Mouse (Mus musculus): Measurements from ENCODE around the gene Zfp14. TPM values are rescaled to one million over a fixed set of nuclear protein-coding genes. Genes with fewer than 3 reads are reported as not detected.
A peak's percentile ranks its signal among the peaks of the same experiment; 100 is the strongest.

The Zfp14 gene
- 10 to 100 TPM in 1 of 2 experiments, 1 to 10 TPM in 1; 9.2 to 10.3 TPM for total RNA-seq (2021)

- peak; percentile 81 to 82 for DNase-seq (ENCODE audit: extremely low spot score in 1 of 2, low spot score in 1 of 2)
These were observed at the start of gene Zfp14 for GRCm38 (mm10) chr7:30050882-30051548. Gene Zfp14, minus strand, starts transcription at chr7:30051380.

- DNase-seq (ENCODE audit: extremely low spot score in 1 of 2, low spot score in 1 of 2), result peak; percentile 54 to 73
These were observed 48.1 kb upstream of the Zfp14 start for GRCm38 (mm10) chr7:30099297-30099696.

DNA sequence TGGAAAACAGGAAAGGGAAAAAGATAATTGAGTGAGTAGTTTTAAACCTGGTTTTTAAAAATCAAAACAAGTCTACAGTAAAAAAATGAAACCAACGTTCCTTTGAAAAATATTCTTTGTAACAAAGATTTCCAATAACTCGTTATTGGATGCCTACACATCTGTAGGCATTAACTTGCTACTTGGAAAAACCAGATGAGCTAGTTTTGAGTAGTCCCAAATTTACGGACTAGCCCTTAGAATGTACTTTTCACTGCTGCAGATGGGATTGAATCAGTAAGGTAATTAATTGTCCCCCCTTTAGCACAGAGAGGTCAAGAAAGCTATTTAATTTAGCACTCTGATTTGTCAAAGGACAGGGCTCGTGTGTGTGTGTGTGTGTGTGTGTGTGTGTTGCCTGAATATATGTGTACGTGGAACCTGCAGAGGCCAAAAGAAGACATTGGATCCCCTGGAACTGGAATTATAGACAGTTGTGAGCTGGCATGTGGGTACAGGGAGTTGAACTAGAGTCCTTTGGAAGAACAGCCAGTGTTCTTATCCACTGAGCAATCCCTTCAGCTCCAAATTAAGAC, 44.5 kb upstream of the Zfp14 start:
- no peak for DNase-seq (ENCODE audit: extremely low spot score in 1 of 2, low spot score in 1 of 2)

GRCm38 (mm10) chr7:30094646-30095429, 43.7 kb upstream of the Zfp14 start, which contains the start of gene Zfp260:
Gene Zfp260, plus strand, starts transcription at chr7:30094777.
- DNase-seq (ENCODE audit: extremely low spot score in 1 of 2, low spot score in 1 of 2), result peak; percentile 80 to 88

DNA sequence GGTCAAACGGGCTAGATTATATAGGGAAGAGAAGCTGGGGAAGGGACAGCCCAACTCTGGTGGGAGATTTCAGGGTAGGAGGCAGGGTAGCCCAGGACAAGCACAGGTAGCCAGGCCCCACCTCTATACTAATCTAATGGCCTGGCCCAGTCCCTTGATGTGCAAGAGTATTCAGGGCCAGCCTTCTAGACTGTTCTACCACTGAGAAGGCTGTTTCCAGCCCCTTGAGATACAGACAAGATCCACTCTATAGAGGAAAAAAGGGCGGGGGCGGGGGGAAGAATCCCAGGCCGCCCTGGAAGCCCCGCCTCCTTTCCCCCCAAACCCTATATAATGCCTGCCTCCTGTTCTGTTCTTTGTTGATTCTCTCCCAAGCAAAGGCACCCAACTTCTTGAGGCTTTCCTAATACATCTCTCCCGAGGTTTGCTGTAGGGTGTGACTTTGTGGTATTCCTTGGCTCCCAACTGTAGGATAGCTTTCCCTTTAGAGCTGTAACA, 42.8 kb upstream of the Zfp14 start:
- no peak for DNase-seq (ENCODE audit: extremely low spot score in 1 of 2, low spot score in 1 of 2)

DNA sequence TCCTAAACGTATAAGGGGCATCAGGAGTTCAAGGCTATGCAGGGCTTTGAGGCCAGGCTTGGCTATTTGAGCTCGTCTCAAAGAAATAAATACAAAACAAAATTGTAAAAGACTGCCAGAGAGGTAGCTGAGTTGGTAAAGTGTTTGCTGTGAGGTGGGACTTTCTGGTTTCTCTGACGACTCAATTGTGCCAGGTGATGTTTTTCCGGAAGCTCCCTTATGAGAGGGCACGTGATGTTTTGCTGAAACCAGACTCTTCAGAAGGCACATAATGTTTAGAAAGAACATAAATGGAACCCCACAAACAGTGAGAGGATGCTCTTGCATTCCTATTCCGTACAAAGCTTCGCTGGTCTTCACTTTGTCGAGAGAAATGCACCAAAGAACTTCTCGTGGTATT, 41.5 kb upstream of the Zfp14 start:
- DNase-seq (ENCODE audit: extremely low spot score in 1 of 2, low spot score in 1 of 2), result no peak

DNA sequence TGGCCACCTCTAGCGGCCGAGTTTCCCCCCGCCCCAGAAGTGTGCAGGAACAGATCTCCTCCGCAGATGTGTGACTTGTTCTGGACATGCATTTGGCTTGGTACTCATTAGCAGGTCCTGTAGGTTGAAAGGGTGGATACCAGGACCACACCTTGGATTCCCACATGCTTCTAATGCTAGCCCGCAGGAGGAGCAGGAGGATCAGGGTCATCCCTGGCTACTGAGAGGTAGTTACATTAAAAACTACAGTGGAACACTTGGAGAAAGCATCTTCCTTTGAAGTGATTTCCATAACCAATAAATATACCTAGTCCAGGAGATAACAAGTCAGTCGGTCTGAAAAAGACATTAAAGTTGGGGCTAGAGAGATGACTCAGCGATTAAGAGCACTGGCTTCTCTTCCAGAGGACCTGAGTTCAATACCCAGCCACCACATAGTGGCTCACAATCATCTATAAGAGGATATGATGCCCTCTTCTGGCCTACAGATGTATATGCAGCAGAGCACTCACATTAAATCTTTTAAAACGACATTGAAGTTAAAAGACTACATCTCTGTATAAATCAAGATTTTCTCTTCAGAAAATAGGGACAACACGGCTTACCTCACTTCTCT, 39.9 kb upstream of the Zfp14 start:
- DNase-seq (ENCODE audit: extremely low spot score in 1 of 2, low spot score in 1 of 2), result no peak

DNA sequence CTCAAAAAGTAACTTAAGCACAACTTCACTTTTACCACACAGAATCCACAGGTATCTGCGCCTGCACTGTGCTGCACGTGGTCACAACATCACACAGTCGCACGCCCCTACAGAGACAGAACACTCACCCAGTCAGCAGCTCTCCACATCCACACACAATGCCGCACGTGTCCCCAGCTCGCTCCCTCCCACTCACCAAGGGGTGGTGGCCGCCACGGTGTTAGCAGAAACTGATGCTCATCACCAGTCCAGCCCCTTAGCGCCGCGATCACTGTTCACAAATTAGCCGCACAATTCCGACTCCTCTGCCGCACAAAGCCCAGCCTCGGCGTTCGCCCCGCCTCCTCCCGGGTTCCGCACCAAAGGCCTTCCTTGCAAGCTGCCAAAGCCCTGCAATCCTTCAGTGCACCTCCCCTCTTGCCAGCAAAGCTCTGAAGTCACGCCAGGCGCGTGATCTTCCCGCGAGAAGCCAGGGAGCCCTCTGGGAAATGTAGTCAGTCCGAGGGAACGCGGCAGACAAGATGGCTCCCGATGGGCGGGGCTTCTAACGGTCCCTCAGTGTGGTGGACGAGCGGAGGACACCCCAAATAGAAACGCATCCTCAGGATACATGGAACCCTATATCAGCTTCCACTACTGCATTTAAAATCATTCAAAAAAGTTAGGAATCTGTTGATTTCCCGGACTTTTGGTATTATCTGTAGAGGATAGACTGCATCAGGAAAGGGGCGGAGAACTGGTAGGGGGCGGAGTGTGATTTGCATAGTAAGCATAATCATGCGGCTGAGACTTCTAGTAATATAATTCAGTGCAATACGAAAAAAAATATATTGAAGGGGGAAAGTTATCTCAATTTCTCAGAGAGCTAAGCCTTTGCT, 39.2 kb upstream of the Zfp14 start, which contains the start of the genes Gm26920 and Zfp566:
Gm26920 (minus strand) TSS at position 319 of the 878 bp plus-strand sequence.
Zfp566 (minus strand) TSS at position 436 of the 878 bp plus-strand sequence.
- peak; percentile 89 to 95 for DNase-seq (ENCODE audit: extremely low spot score in 1 of 2, low spot score in 1 of 2)

DNA sequence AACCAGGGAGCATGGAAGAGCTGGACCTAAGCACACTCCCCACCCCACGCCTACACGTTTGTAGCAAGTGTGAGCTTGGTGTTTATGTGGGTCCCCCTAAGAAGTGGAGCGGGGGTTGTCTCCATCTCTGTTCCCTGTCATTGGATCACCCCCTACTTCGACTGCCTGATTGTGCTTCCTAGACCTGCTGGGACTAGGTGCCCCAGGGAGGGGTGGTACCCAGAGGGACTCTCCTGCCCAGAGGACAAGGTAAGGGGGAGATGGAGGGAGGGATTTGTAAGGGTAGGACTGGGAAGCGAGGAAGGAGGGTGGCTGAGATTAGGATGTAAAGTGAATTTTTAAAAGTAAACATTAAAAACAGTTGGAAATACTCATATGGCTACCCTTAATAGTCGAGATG, 38.2 kb upstream of the Zfp14 start:
- DNase-seq (ENCODE audit: extremely low spot score in 1 of 2, low spot score in 1 of 2), result no peak

DNA sequence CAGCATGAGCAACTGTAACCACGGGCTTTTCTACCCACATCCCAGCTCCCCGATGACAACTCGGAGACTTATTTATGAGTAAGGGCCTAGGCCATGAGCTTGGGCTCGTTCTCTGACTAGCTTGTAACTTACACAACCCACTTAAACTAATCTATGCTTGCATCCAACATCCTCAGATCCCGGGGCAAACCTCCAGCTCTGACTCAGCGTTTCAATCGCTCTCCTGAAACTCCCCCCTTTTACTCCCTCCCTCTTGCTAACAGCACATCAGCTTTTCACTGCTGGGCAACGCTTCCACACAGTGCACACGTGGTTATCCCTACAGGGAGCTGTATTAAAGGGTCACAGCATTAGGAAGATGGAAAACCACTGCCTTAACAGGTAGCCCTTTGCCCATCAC, 35.3 kb upstream of the Zfp14 start:
- no peak for DNase-seq (ENCODE audit: extremely low spot score in 1 of 2, low spot score in 1 of 2)

DNA sequence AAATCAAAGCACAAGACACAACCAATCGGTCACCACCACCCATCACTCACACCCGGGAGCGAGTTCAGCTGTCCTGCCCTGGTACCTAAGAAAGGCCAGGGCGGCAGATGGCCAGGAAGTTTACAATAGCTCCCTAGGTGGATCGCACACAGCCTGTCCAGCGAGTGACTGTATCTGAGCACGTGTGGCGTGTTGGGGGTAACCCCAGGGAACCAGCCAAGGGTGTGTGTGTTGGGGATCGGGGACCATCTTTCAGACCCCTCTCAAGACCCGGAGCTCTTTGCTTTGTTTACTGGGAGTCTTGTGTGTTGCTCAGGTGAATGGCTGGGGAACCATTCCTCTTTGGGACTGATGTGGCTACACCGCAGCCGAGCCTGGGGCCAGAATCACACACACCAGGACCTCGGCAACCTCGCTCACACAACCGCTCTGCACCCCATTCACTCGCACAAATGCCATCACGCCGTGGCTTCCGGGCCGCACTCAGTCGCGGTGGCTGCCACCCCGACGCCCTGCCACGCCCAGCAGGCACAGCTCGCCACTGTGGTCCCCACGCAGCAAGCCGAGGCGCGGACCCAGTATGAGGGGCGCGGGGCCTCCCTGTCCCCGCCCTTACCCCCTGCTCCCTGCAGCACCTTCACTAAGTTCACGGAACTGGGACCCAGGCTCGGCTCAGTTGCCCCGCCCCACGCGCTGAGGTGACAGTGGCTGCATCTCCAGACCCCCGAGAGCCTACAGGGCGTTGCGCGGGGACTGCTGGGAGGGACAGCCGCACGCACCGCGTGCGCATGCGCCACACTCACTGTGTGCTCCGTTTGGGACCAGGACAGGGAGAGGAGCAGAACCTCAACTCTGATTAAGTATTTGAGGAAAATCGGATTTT, 21.2 kb upstream of the Zfp14 start, which contains the start of gene Zfp82:
Zfp82 (minus strand) TSS at position 755 of the 883 bp plus-strand sequence.
- peak; percentile 76 to 79 for DNase-seq (ENCODE audit: extremely low spot score in 1 of 2, low spot score in 1 of 2)

GRCm38 (mm10) chr7:30064622-30065021, 13.4 kb upstream of the Zfp14 start:
- no peak for DNase-seq (ENCODE audit: extremely low spot score in 1 of 2, low spot score in 1 of 2)

GRCm38 (mm10) chr7:30062478-30062877, 11.3 kb upstream of the Zfp14 start:
- DNase-seq (ENCODE audit: extremely low spot score in 1 of 2, low spot score in 1 of 2), result no peak

DNA sequence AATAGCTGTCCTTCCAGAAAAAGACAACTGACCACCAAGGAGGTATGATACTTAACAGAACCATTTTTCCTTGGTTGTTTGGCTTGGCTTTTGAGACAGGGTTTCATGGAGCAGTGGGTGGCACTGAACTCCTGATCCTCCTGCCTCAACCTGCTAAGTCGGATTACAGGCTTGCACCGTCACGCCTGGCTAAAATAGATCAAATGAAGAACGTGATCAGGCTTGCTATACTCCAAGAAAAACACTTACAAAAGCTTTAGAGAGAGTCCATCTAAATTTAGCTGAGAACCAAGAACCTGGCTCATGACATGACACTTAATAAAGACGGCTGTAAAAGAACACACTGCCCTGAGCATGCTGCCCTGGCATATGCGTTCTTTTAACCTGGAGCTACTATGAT, 9.2 kb upstream of the Zfp14 start:
- DNase-seq (ENCODE audit: extremely low spot score in 1 of 2, low spot score in 1 of 2), result no peak

GRCm38 (mm10) chr7:30053591-30053990, 2.4 kb upstream of the Zfp14 start:
- no peak for DNase-seq (ENCODE audit: extremely low spot score in 1 of 2, low spot score in 1 of 2)

DNA sequence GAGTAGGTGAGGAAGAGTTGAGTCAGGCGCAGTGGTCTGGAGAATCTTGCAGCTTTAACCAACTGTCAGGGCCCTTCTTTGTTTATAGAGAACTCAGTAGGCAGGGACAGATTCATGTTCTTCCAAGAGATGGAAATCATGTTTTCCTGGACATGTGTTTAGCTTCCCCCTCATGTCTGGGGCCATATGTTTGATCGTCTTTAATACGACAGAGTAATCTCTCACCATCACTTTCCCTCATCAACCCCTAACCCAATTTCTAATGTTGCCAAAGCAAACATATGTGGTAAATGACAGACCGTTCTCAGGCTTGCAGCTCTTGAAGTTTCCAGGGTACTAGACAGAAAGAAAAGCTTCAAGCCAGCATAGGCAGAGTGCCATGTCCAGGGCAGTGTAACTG, 3.1 kb downstream of the Zfp14 start:
- DNase-seq (ENCODE audit: extremely low spot score in 1 of 2, low spot score in 1 of 2), result no peak

GRCm38 (mm10) chr7:30044354-30044753, 6.8 kb downstream of the Zfp14 start:
- no peak for DNase-seq (ENCODE audit: extremely low spot score in 1 of 2, low spot score in 1 of 2)

DNA sequence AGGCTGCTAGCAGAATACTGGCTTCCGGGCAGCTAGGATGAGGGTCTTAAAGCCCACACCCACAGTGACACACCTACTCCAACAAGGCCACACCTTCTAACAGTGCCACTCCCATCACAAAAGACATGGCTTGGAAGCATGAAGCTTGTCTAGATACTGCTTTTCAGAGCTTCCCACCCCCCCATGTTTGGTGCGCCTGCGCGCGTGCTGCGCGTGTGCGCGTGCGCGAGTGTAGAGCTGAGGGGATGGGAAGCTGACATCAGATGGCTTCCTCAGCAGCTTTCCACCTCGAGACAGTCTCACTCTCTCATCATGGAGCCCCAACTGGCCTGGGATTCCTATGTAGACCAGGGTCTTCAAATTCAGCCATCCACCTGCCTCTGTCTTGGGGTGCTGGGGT, 16.8 kb downstream of the Zfp14 start:
- DNase-seq (ENCODE audit: extremely low spot score in 1 of 2, low spot score in 1 of 2), result no peak

DNA sequence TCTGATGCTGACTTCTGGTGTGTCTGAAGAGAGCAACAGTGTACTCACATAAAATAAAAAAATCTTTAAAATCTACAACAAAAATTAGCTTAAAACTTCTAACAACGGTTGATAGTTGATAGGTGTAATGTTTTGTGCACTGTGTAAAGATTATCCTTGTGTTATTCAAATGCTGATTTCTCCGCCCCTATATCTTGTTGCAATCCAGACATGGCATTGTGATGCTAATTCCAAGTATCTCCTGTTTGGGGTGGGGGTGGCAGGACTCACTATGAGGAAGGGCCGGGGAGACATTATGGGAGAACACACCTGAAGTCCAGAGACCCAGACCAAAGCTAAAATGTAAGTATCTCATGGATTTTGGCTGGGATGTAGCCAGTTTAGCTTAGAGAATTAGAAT, 19.8 kb downstream of the Zfp14 start:
- no peak for DNase-seq (ENCODE audit: extremely low spot score in 1 of 2, low spot score in 1 of 2)

All from layer of hippocampus, postnatal 25 days (tissue).